Mouse (Mus musculus) erythroblast, embryonic 14.5 days (primary cell): ENCODE data around the gene Taf4.

Source experiments
- GATA1 ChIP-seq: IDR thresholded peaks from 2 replicates; pipeline ENCODE4 v1.6.1; 2012; ENCODE audit warnings: low read length, inconsistent platforms, mixed read lengths
- TAL1 ChIP-seq: IDR thresholded peaks from 3 replicates; pipeline ENCODE4 v1.6.1; 2012; ENCODE audit warnings: low read length, inconsistent platforms, mixed read lengths

GRCm38 (mm10) chr2:179867669-179868068, 108.8 kb downstream of the Taf4 start:
- TF ChIP-seq GATA1, result no peak
- no peak for TF ChIP-seq TAL1
